Mouse (Mus musculus): ENCODE measurements around the gene Amigo2. TPM values are rescaled to one million over a fixed set of nuclear protein-coding genes. Genes with fewer than 3 reads are reported as not detected.

The Amigo2 gene
- total and polyA plus RNA-seq, 3 experiments: not detected

DNA sequence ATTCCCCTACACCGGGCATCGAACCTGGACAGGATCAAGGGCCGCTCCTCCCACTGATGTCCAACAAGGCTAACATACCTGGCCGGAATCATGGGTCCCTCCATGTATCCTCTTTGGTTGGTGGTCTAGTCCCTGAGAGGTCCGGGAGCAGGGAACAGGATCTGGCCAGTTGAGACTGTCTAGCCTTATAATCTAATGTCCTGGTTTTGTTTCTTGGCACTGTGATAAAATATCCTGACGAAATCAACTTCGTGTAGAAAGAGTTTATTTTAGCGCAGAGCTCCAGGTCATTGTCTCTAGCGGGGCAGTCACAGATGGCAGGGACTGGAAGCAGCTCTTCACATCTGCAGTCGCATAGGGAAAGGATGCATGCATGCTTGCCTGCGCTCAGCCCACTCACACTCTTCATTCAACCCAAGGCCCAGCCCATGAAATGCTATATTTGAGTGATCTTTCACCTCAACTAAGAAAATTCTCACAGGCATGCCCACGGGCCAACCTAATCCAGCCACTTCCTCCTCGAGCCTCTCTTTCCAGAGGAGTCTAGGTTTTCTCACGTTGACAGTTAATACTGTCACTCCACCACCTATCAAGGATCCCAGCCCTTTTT lies 19.3 kb upstream of the Amigo2 start:
- no peak for DNase-seq (ENCODE audit: low read depth, low spot score)
- H3K27me3 ChIP-seq (ENCODE audit: control insufficient read depth in 1 of 2, insufficient read depth in 2 of 2, low read length in 2 of 2): peaks cover 0 to 3% of the 10 kb centered on the region in 2 experiments; a peak in 3 of 4 replicates
- TF ChIP-seq GABPA (IDR thresholded peaks at IDR 0.05; ENCODE audit: low read depth, low read length) (no peak), ZKSCAN1 (IDR thresholded peaks at IDR 0.05; ENCODE audit: low read depth, low read length) (no peak), UBTF (IDR thresholded peaks at IDR 0.05; ENCODE audit: borderline replicate concordance, insufficient read depth, low read depth, low read length) (no peak), MAX (IDR thresholded peaks at IDR 0.05; ENCODE audit: low read length) (no peak), TBP (IDR thresholded peaks at IDR 0.05; ENCODE audit: low read depth, low read length) (no peak), ETS1 (IDR thresholded peaks at IDR 0.05; ENCODE audit: low read depth, low read length) (no peak), SIN3A (IDR thresholded peaks at IDR 0.05; ENCODE audit: low read length) (no peak)
- no peak overlapping the region for H3K4me3 ChIP-seq (ENCODE audit: control insufficient read depth in 1 of 2, insufficient read depth in 1 of 2, low read depth in 2 of 2, low read length in 2 of 2)
- no peaks in the 10 kb centered on the region for H3K9me3 ChIP-seq (replicated peaks; ENCODE audit: insufficient read depth, low read length)
- no peak overlapping the region for H3K27ac ChIP-seq (ENCODE audit: control insufficient read depth, low read depth, low read length)
- no peak overlapping the region for H3K9ac ChIP-seq (ENCODE audit: control insufficient read depth, low read depth, low read length, poor library complexity, severe bottlenecking)
- H3K4me1 ChIP-seq (ENCODE audit: control insufficient read depth in 1 of 2, insufficient read depth in 2 of 2, low read length in 2 of 2): no peaks in the 10 kb centered on the region
- H3K79me2 ChIP-seq (ENCODE audit: control insufficient read depth, insufficient read depth, low read length, poor library complexity): no peaks in the 10 kb centered on the region
- no peaks in the 10 kb centered on the region for H3K36me3 ChIP-seq (ENCODE audit: control insufficient read depth in 1 of 2, insufficient read depth in 2 of 2, low read length in 2 of 2)

GRCm38 (mm10) chr15:97262251-97262650 lies 15.2 kb upstream of the Amigo2 start:
- Histone ChIP-seq H3K27ac (ENCODE audit: control insufficient read depth, low read depth, low read length) (no peak overlapping the region), H3K9me3 (replicated peaks; ENCODE audit: insufficient read depth, low read length) (no peaks in the 10 kb centered on the region), H3K27me3 (ENCODE audit: control insufficient read depth in 1 of 2, insufficient read depth in 2 of 2, low read length in 2 of 2) (peaks cover 0 to 1% of the 10 kb centered on the region in 2 experiments; a peak in 1 of 4 replicates), H3K4me3 (ENCODE audit: control insufficient read depth in 1 of 2, insufficient read depth in 1 of 2, low read depth in 2 of 2, low read length in 2 of 2) (no peak overlapping the region), H3K36me3 (ENCODE audit: control insufficient read depth in 1 of 2, insufficient read depth in 2 of 2, low read length in 2 of 2) (no peaks in the 10 kb centered on the region), H3K4me1 (ENCODE audit: control insufficient read depth in 1 of 2, insufficient read depth in 2 of 2, low read length in 2 of 2) (no peaks in the 10 kb centered on the region), H3K79me2 (ENCODE audit: control insufficient read depth, insufficient read depth, low read length, poor library complexity) (no peaks in the 10 kb centered on the region), H3K9ac (ENCODE audit: control insufficient read depth, low read depth, low read length, poor library complexity, severe bottlenecking) (no peak overlapping the region)
- no peak for DNase-seq (ENCODE audit: low read depth, low spot score)
- TF ChIP-seq RCOR1 (IDR thresholded peaks at IDR 0.05; ENCODE audit: low read depth, low read length) (no peak), BHLHE40 (IDR thresholded peaks at IDR 0.05; ENCODE audit: borderline replicate concordance, low read depth, low read length) (no peak), MAFK (IDR thresholded peaks at IDR 0.05; ENCODE audit: borderline replicate concordance, low read depth, low read length) (no peak), E2F4 (IDR thresholded peaks at IDR 0.05; ENCODE audit: borderline replicate concordance, low read depth, low read length) (no peak), ETS1 (IDR thresholded peaks at IDR 0.05; ENCODE audit: low read depth, low read length) (no peak), ELF1 (IDR thresholded peaks at IDR 0.05; ENCODE audit: low read depth, low read length) (no peak), MAZ (IDR thresholded peaks at IDR 0.05; ENCODE audit: low read depth, low read length) (no peak), NRF1 (IDR thresholded peaks at IDR 0.05; ENCODE audit: insufficient read depth, low read depth, low read length, poor library complexity, severe bottlenecking) (no peak), JUND (IDR thresholded peaks at IDR 0.05; ENCODE audit: low read depth, low read length) (no peak), EP300 (IDR thresholded peaks at IDR 0.05; ENCODE audit: low read depth in 1 of 2, low read length in 2 of 2) (no peak), ZNF384 (IDR thresholded peaks at IDR 0.05; ENCODE audit: low read depth, low read length) (no peak), USF2 (IDR thresholded peaks at IDR 0.05; ENCODE audit: borderline replicate concordance in 1 of 2, insufficient read depth in 1 of 2, low read depth in 1 of 2, low read length in 2 of 2) (no peak), KAT2A (conservative IDR thresholded peaks at IDR 0.05; ENCODE audit: low read depth, low read length) (no peak), MEF2A (IDR thresholded peaks at IDR 0.05; ENCODE audit: extremely low read depth, insufficient replicate concordance, low read depth, low read length, poor library complexity, severe bottlenecking) (no peak)

All from MEL (cell line).